Mouse (Mus musculus) forebrain, embryonic 13.5 days (tissue): ENCODE measurements around the gene Tec. TPM values are rescaled to one million over a fixed set of nuclear protein-coding genes. Genes with fewer than 3 reads are reported as not detected.
"Not testable (repeated sequence)": the region's sequence is repeated elsewhere in the genome, so short reads cannot be mapped to it uniquely, and the experiment has no call there.

Experiments used
- ATAC-seq: fragments of 200-750 bp; cut with Nextera tagmentation; 2 replicates; pipeline ENCODE4 v1.8.0; 2017
- H3K27ac ChIP-seq: fragments of 300-500 bp; sonication (generic); 2 replicates; pipeline ENCODE4 v1.5.1; 2015; ENCODE audit warnings: inconsistent platforms, mild to moderate bottlenecking, moderate library complexity
- H3K27me3 ChIP-seq: fragments of 300-500 bp; sonication (generic); 2 replicates; pipeline ENCODE4 v1.6.1; 2015; ENCODE audit warnings: mild to moderate bottlenecking, inconsistent platforms
- H3K36me3 ChIP-seq: fragments of 300-500 bp; sonication (generic); 2 replicates; pipeline ENCODE4 v1.6.1; 2015; ENCODE audit warnings: mild to moderate bottlenecking, inconsistent platforms; ENCODE audit not compliant: poor library complexity, severe bottlenecking
- H3K4me1 ChIP-seq: fragments of 300-500 bp; sonication (generic); 2 replicates; pipeline ENCODE4 v1.6.1; 2015; ENCODE audit warnings: inconsistent platforms
- H3K4me2 ChIP-seq: fragments of 300-500 bp; sonication (generic); 2 replicates; pipeline ENCODE4 v1.6.1; 2015; ENCODE audit warnings: inconsistent platforms, mild to moderate bottlenecking, moderate library complexity
- H3K4me3 ChIP-seq: fragments of 300-500 bp; sonication (generic); 2 replicates; pipeline ENCODE4 v1.5.1; 2015; ENCODE audit warnings: mild to moderate bottlenecking, inconsistent platforms
- H3K9ac ChIP-seq: fragments of 300-500 bp; sonication (generic); 2 replicates; pipeline ENCODE4 v1.6.1; 2015; ENCODE audit warnings: mild to moderate bottlenecking, inconsistent platforms
- H3K9me3 ChIP-seq: fragments of 300-500 bp; sonication (generic); replicated peaks from 2 replicates; pipeline ENCODE4 v1.6.1; 2016; ENCODE audit warnings: inconsistent platforms
- WGBS: fragments of 180-500 bp; shearing (Covaris S2); methylation state at CpG from one replicate; pipeline ENCODE4 v1.1.7; 2015; 5-methylcytosine and 5-hydroxymethylcytosine counted together
- polyA plus RNA-seq: library from polyadenylated mRNA; unstranded; fragments of >200 nt; fragmentation: Nextera tagmentation; extraction: Ambion mirVana; gene quantifications from 2 replicates; pipeline ENCODE4 v1.2.1, GENCODE M21; 2015

The Tec gene
- polyA plus RNA-seq, 1 experiment from 2014 or later: 3.1 TPM

- Histone ChIP-seq H3K9me3 (no peaks in the 10 kb centered on the region), H3K4me2 (no peak overlapping the region), H3K36me3 (no peaks in the 10 kb centered on the region), H3K27me3 (no peaks in the 10 kb centered on the region), H3K4me3 (no peak overlapping the region), H3K27ac (no peak overlapping the region), H3K4me1 (no peaks in the 10 kb centered on the region), H3K9ac (no peak overlapping the region)
- 0 out of 2 replicates have a peak, but pooled peaks have one; percentile 8 for ATAC-seq
- 87% methylated on average over 7 of the region's 7 CpGs for WGBS
Measured at GRCm38 (mm10) chr5:72829506-72830067, 38.7 kb downstream of the Tec start.

- Histone ChIP-seq H3K27ac (no peak overlapping the region), H3K4me2 (no peak overlapping the region), H3K9ac (no peak overlapping the region), H3K36me3 (no peaks in the 10 kb centered on the region), H3K27me3 (no peaks in the 10 kb centered on the region), H3K4me3 (no peak overlapping the region), H3K9me3 (no peaks in the 10 kb centered on the region), H3K4me1 (no peaks in the 10 kb centered on the region)
- no peak for ATAC-seq
- 29% methylated on average over 1 of the region's 1 CpGs for WGBS
Measured at GRCm38 (mm10) chr5:72828401-72828800, 39.9 kb downstream of the Tec start.

- no peak overlapping the region for H3K4me2 ChIP-seq
- 74% methylated on average over 5 of the region's 5 CpGs for WGBS
- no peak overlapping the region for H3K9ac ChIP-seq
- no peaks in the 10 kb centered on the region for H3K4me1 ChIP-seq
- H3K27ac ChIP-seq: no peak overlapping the region
- no peaks in the 10 kb centered on the region for H3K9me3 ChIP-seq
- no peaks in the 10 kb centered on the region for H3K27me3 ChIP-seq
- ATAC-seq: no peak
- no peaks in the 10 kb centered on the region for H3K36me3 ChIP-seq
- H3K4me3 ChIP-seq: no peak overlapping the region
Measured at GRCm38 (mm10) chr5:72827435-72827834, 40.8 kb downstream of the Tec start.

GRCm38 (mm10) chr5:72826445-72826844 lies 41.8 kb downstream of the Tec start:
- Histone ChIP-seq H3K9me3 (no peaks in the 10 kb centered on the region), H3K27me3 (no peaks in the 10 kb centered on the region), H3K9ac (no peak overlapping the region), H3K4me1 (no peaks in the 10 kb centered on the region), H3K36me3 (no peaks in the 10 kb centered on the region), H3K27ac (no peak overlapping the region), H3K4me3 (no peak overlapping the region), H3K4me2 (no peak overlapping the region)
- ATAC-seq: no peak
- 94% methylated on average over 3 of the region's 3 CpGs for WGBS

- Histone ChIP-seq H3K4me2 (no peak overlapping the region), H3K4me3 (no peak overlapping the region), H3K27me3 (no peaks in the 10 kb centered on the region), H3K27ac (no peak overlapping the region), H3K9ac (no peak overlapping the region), H3K4me1 (peaks cover 3% of the 10 kb centered on the region; the same call in 1 of the 2 replicates), H3K36me3 (no peaks in the 10 kb centered on the region), H3K9me3 (no peaks in the 10 kb centered on the region)
- WGBS: 73% methylated on average over 3 of the region's 3 CpGs
- no peak for ATAC-seq
Measured at GRCm38 (mm10) chr5:72820651-72821050, 47.6 kb downstream of the Tec start.

GRCm38 (mm10) chr5:72820036-72820640 lies 48.1 kb downstream of the Tec start:
- no peak overlapping the region for H3K4me3 ChIP-seq
- no peak overlapping the region for H3K9ac ChIP-seq
- peaks cover 3% of the 10 kb centered on the region; the same call in 1 of the 2 replicates for H3K4me1 ChIP-seq
- no peaks in the 10 kb centered on the region for H3K9me3 ChIP-seq
- H3K36me3 ChIP-seq: no peaks in the 10 kb centered on the region
- WGBS: 88% methylated on average over 8 of the region's 8 CpGs
- no peaks in the 10 kb centered on the region for H3K27me3 ChIP-seq
- H3K4me2 ChIP-seq: no peak overlapping the region
- no peak overlapping the region for H3K27ac ChIP-seq
- no peak for ATAC-seq

- WGBS: 89% methylated on average over 5 of the region's 5 CpGs
- Histone ChIP-seq H3K36me3 (no peaks in the 10 kb centered on the region), H3K9ac (no peak overlapping the region), H3K27ac (no peak overlapping the region), H3K4me3 (no peak overlapping the region), H3K4me2 (no peak overlapping the region), H3K27me3 (no peaks in the 10 kb centered on the region), H3K4me1 (peaks cover 3% of the 10 kb centered on the region; the same call in 1 of the 2 replicates), H3K9me3 (no peaks in the 10 kb centered on the region)
- no peak for ATAC-seq
Measured at GRCm38 (mm10) chr5:72818513-72819180, 49.6 kb downstream of the Tec start.

- H3K9ac ChIP-seq: no peak overlapping the region
- H3K9me3 ChIP-seq: no peaks in the 10 kb centered on the region
- peaks cover 3% of the 10 kb centered on the region; the same call in 1 of the 2 replicates for H3K4me1 ChIP-seq
- H3K27me3 ChIP-seq: no peaks in the 10 kb centered on the region
- H3K4me3 ChIP-seq: no peak overlapping the region
- peak; percentile 36; the same call in 1 of the 2 replicates for ATAC-seq
- no peaks in the 10 kb centered on the region for H3K36me3 ChIP-seq
- no peak overlapping the region for H3K4me2 ChIP-seq
- no peak overlapping the region for H3K27ac ChIP-seq
- WGBS: 41% methylated on average over 10 of the region's 10 CpGs
Measured at GRCm38 (mm10) chr5:72817523-72818091, 50.7 kb downstream of the Tec start.

GRCm38 (mm10) chr5:72816960-72817359 lies 51.3 kb downstream of the Tec start:
- not testable (repeated sequence) for H3K9ac ChIP-seq, H3K4me1 ChIP-seq, H3K4me2 ChIP-seq, H3K4me3 ChIP-seq, H3K36me3 ChIP-seq, H3K27ac ChIP-seq, H3K27me3 ChIP-seq, H3K9me3 ChIP-seq, ATAC-seq
- WGBS: 72% methylated on average over 7 of the region's 7 CpGs

GRCm38 (mm10) chr5:72816491-72816890 lies 51.8 kb downstream of the Tec start:
- no peaks in the 10 kb centered on the region for H3K9me3 ChIP-seq
- peaks cover 3% of the 10 kb centered on the region; the same call in 1 of the 2 replicates for H3K4me1 ChIP-seq
- H3K4me2 ChIP-seq: no peak overlapping the region

GRCm38 (mm10) chr5:72816046-72816445 lies 52.2 kb downstream of the Tec start:
- H3K36me3 ChIP-seq: no peaks in the 10 kb centered on the region
- 91% methylated on average over 1 of the region's 1 CpGs for WGBS
- no peak overlapping the region for H3K9ac ChIP-seq
- no peak overlapping the region for H3K4me2 ChIP-seq
- no peaks in the 10 kb centered on the region for H3K9me3 ChIP-seq
- peaks cover 3% of the 10 kb centered on the region; the same call in 1 of the 2 replicates for H3K4me1 ChIP-seq
- no peak overlapping the region for H3K27ac ChIP-seq
- ATAC-seq: no peak
- H3K27me3 ChIP-seq: no peaks in the 10 kb centered on the region
- no peak overlapping the region for H3K4me3 ChIP-seq

More at GRCm38 (mm10) chr5:72816491-72816890, 51.8 kb downstream of the Tec start:
- Histone ChIP-seq H3K36me3 (no peaks in the 10 kb centered on the region), H3K27me3 (no peaks in the 10 kb centered on the region), H3K4me3 (no peak overlapping the region), H3K9ac (no peak overlapping the region), H3K27ac (no peak overlapping the region)
- no peak for ATAC-seq
- WGBS: 61% methylated on average over 2 of the region's 2 CpGs

- no peaks in the 10 kb centered on the region for H3K36me3 ChIP-seq
- no peaks in the 10 kb centered on the region for H3K27me3 ChIP-seq
- no peak overlapping the region for H3K4me2 ChIP-seq
- H3K9ac ChIP-seq: no peak overlapping the region
- no peak for ATAC-seq
- H3K27ac ChIP-seq: no peak overlapping the region
- no peaks in the 10 kb centered on the region for H3K9me3 ChIP-seq
- peaks cover 3% of the 10 kb centered on the region; the same call in 1 of the 2 replicates for H3K4me1 ChIP-seq
- WGBS: 90% methylated on average over 6 of the region's 6 CpGs
- H3K4me3 ChIP-seq: no peak overlapping the region
Measured at GRCm38 (mm10) chr5:72815361-72815760, 52.9 kb downstream of the Tec start.
